ENCODE assay signal across 16 mouse cellular contexts in the genomic region with DNA sequence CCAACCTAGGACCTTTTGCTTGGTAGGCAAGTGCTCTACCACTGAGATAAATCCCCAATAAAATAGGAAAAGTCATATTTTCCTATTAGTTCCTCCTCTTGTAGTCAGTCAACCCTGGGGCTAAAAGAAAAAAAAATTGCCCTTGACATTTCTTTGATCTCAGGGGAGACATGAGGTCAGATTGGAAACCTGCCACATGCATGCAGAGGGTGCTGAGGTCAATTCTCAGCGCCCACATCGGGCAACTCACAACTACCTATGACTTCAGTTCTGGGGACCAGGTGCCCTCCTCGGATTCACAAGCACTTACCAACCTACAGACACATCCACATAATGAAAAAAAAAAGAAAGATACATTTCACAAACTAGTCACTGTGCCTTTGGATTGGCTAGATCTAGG. TPM values are rescaled to one million over a fixed set of nuclear protein-coding genes. Genes with fewer than 3 reads are reported as not detected.
"Had no signal": no experiment of that assay in that cellular context is flagged by ENCODE, and none has a peak within 500 bp of the region (broad histone marks: within the 10 kb centered on the region; RNA-seq: fewer than 3 reads in every experiment).

No protein-coding gene starts in this region.

- DNase-seq: lung, adult 2 months; lung, postnatal 14 days; lung, postnatal 36 days; right cerebral cortex, postnatal 14 days; thymus, adult 2 months; thymus, postnatal 25 days; thymus, postnatal 4 days had no signal

RNA-seq across cellular contexts. Expression of a gene that starts 2.2 kb away (rescaled TPM):
- total RNA-seq: monocyte, adult 5-6 weeks; neutrophil, adult 5-6 weeks had no signal
- polyA plus RNA-seq: macrophage; midbrain, embryonic 11.5 days; neural tube, embryonic 12.5 days; spleen, adult 2 months; stomach, embryonic 15.5 days; stomach, postnatal 0 days; thymus, adult 2 months; urinary bladder, adult 2 months had no signal
